Mouse (Mus musculus): ENCODE data around the gene Klk4. TPM values are rescaled to one million over a fixed set of nuclear protein-coding genes. Genes with fewer than 3 reads are reported as not detected.

The Klk4 gene
- total RNA-seq (2014; fragmentation: Nextera tagmentation) (not detected in 2 replicates), total RNA-seq (2017) (not detected in 2 replicates)

GRCm38 (mm10) chr7:43880912-43881311, at the start of gene Klk4:
Gene Klk4, plus strand, starts transcription at chr7:43881160.
- ATAC-seq (replicated peaks; ENCODE audit: low FRiP score, low TSS enrichment, poor library complexity, severe bottlenecking) = no peak

- no peak for ATAC-seq (replicated peaks; ENCODE audit: low FRiP score, low TSS enrichment, poor library complexity, severe bottlenecking)
Observed at GRCm38 (mm10) chr7:43841701-43842100, 39.3 kb upstream of the Klk4 start, which contains the start of gene Klk5. Gene Klk5, plus strand, starts transcription at chr7:43841971.

- ATAC-seq (replicated peaks; ENCODE audit: low FRiP score, low TSS enrichment, poor library complexity, severe bottlenecking) = no peak
Observed at GRCm38 (mm10) chr7:43843801-43844200, 37.2 kb upstream of the Klk4 start.

GRCm38 (mm10) chr7:43851616-43852015, 29.3 kb upstream of the Klk4 start:
- no peak for ATAC-seq (replicated peaks; ENCODE audit: low FRiP score, low TSS enrichment, poor library complexity, severe bottlenecking)

GRCm38 (mm10) chr7:43854642-43855380, 26.1 kb upstream of the Klk4 start:
- ATAC-seq (replicated peaks; ENCODE audit: low FRiP score, low TSS enrichment, poor library complexity, severe bottlenecking) = no peak

- ATAC-seq (replicated peaks; ENCODE audit: low FRiP score, low TSS enrichment, poor library complexity, severe bottlenecking) = no peak
Observed at GRCm38 (mm10) chr7:43855709-43856108, 25.3 kb upstream of the Klk4 start.

GRCm38 (mm10) chr7:43856307-43856706, 24.7 kb upstream of the Klk4 start:
- no peak for ATAC-seq (replicated peaks; ENCODE audit: low FRiP score, low TSS enrichment, poor library complexity, severe bottlenecking)

- ATAC-seq (replicated peaks; ENCODE audit: low FRiP score, low TSS enrichment, poor library complexity, severe bottlenecking) = no peak
Observed at GRCm38 (mm10) chr7:43857501-43857900, 23.5 kb upstream of the Klk4 start.

GRCm38 (mm10) chr7:43860411-43860810, 20.5 kb upstream of the Klk4 start:
- no peak for ATAC-seq (replicated peaks; ENCODE audit: low FRiP score, low TSS enrichment, poor library complexity, severe bottlenecking)

GRCm38 (mm10) chr7:43873237-43873636, 7.7 kb upstream of the Klk4 start:
- 0 out of 2 replicates have a peak, but pooled peaks have one; percentile 55 for ATAC-seq (replicated peaks; ENCODE audit: low FRiP score, low TSS enrichment, poor library complexity, severe bottlenecking)

- ATAC-seq (replicated peaks; ENCODE audit: low FRiP score, low TSS enrichment, poor library complexity, severe bottlenecking) = no peak
Observed at GRCm38 (mm10) chr7:43873674-43874073, 7.3 kb upstream of the Klk4 start.

- no peak for ATAC-seq (replicated peaks; ENCODE audit: low FRiP score, low TSS enrichment, poor library complexity, severe bottlenecking)
Observed at GRCm38 (mm10) chr7:43874868-43875375, 6.0 kb upstream of the Klk4 start.

- ATAC-seq (replicated peaks; ENCODE audit: low FRiP score, low TSS enrichment, poor library complexity, severe bottlenecking) = no peak
Observed at GRCm38 (mm10) chr7:43876444-43876843, 4.5 kb upstream of the Klk4 start.

GRCm38 (mm10) chr7:43878281-43878680, 2.7 kb upstream of the Klk4 start:
- no peak for ATAC-seq (replicated peaks; ENCODE audit: low FRiP score, low TSS enrichment, poor library complexity, severe bottlenecking)

GRCm38 (mm10) chr7:43882346-43882745, 1.4 kb downstream of the Klk4 start:
- no peak for ATAC-seq (replicated peaks; ENCODE audit: low FRiP score, low TSS enrichment, poor library complexity, severe bottlenecking)

- no peak for ATAC-seq (replicated peaks; ENCODE audit: low FRiP score, low TSS enrichment, poor library complexity, severe bottlenecking)
Observed at GRCm38 (mm10) chr7:43882811-43883210, 1.9 kb downstream of the Klk4 start.

GRCm38 (mm10) chr7:43883547-43883946, 2.6 kb downstream of the Klk4 start:
- 0 out of 2 replicates have a peak, but pooled peaks have one; percentile 65 for ATAC-seq (replicated peaks; ENCODE audit: low FRiP score, low TSS enrichment, poor library complexity, severe bottlenecking)

- ATAC-seq (replicated peaks; ENCODE audit: low FRiP score, low TSS enrichment, poor library complexity, severe bottlenecking) = no peak
Observed at GRCm38 (mm10) chr7:43891365-43891764, 10.4 kb downstream of the Klk4 start.

- no peak for ATAC-seq (replicated peaks; ENCODE audit: low FRiP score, low TSS enrichment, poor library complexity, severe bottlenecking)
Observed at GRCm38 (mm10) chr7:43891788-43892187, 10.8 kb downstream of the Klk4 start.

GRCm38 (mm10) chr7:43894836-43895235, 13.9 kb downstream of the Klk4 start:
- ATAC-seq (replicated peaks; ENCODE audit: low FRiP score, low TSS enrichment, poor library complexity, severe bottlenecking) = peak; percentile 81

- no peak for ATAC-seq (replicated peaks; ENCODE audit: low FRiP score, low TSS enrichment, poor library complexity, severe bottlenecking)
Observed at GRCm38 (mm10) chr7:43914821-43915220, 33.9 kb downstream of the Klk4 start.
